Mouse (Mus musculus): ENCODE results near the gene Agtpbp1. TPM values are rescaled to one million over a fixed set of nuclear protein-coding genes. Genes with fewer than 3 reads are reported as not detected.
A peak's percentile ranks its signal among the peaks of the same experiment; 100 is the strongest.
"Not testable (repeated sequence)": the region's sequence is repeated elsewhere in the genome, so short reads cannot be mapped to it uniquely, and the experiment has no call there.

The Agtpbp1 gene
- total RNA-seq (2021), result 10 to 100 TPM; 44.0 to 57.1 TPM
- long read RNA-seq, experiment 1, full-length matches to known transcripts, result 5 of 12 reads
- long read RNA-seq, experiment 1, partial matches to known transcripts, result 1 of 12 reads
- long read RNA-seq, experiment 1, other reads (novel, unspliced or antisense), result 6 of 12 reads
- long read RNA-seq, experiment 2, full-length matches to known transcripts, result 13 of 30 reads
- long read RNA-seq, experiment 2, partial matches to known transcripts, result 8 of 30 reads
- long read RNA-seq, experiment 2, other reads (novel, unspliced or antisense), result 9 of 30 reads

DNA sequence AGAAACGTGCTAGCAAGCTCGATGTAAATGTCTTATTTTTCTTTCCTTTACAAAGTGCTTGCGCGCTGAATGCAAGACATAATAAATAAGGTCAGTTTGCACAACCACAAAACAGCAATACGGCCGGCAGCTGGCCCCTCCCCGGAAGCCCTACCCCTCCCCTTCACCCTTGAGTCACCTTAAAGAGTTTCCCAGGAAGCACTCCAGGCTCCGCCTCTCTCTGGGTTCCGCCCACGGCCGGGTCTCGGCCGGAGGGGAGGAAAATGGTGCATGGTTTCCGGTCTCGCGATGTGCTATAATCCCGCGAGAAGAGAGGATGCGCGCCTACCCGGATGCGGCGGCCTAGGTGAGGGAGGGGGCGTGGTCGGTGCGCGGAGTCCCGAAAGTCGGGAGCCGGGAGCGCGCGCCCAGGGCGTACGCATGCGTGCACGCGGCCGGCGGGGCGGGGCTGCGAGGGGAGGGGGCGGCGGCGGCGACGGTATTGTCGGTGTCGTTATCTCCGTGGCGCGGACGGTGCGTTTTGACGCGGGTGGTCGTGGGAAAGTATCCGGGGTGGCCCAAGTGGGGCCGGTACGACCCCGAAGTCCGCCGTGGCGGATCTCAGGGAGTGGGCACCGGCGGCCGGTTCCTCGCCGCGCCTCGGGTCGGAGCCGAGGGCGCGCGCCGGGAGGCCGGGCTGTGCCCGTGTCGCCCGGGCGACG is at the start of gene Agtpbp1, which contains the start of gene Naa35:
Gene Agtpbp1, minus strand, starts transcription at position 281 of the 701 bp plus-strand sequence.
Gene Naa35, plus strand, starts transcription at position 313 of the 701 bp plus-strand sequence.
- intact Hi-C loops (cut with DNase I), result loop anchor here (1.0 kb wide), 1 partner anchor 28 kb away; no protein-coding TSS in a partner anchor
- peak; percentile 98 to 100 for DNase-seq

DNA sequence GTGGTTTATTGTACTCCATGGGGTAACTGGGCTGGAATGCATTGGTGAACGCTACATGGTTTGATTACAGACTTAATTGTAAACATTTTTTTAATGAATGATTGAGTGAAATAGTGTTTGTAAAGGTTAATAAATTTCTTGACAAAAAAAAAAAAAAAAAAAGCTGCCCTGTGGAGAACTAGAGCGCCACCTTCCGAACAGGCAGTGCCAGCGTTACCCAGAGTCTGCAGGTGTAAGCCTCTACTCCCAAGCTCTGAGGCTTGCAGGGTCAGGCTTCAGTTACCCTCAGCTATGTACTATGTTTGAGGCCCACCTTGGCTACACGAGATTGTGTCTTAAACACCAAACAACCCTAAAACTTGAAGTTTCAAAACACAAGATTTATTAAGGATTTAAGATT is 49.6 kb upstream of the Agtpbp1 start:
- DNase-seq, result no peak
- intact Hi-C loops (cut with DNase I), result no loop called here

DNA sequence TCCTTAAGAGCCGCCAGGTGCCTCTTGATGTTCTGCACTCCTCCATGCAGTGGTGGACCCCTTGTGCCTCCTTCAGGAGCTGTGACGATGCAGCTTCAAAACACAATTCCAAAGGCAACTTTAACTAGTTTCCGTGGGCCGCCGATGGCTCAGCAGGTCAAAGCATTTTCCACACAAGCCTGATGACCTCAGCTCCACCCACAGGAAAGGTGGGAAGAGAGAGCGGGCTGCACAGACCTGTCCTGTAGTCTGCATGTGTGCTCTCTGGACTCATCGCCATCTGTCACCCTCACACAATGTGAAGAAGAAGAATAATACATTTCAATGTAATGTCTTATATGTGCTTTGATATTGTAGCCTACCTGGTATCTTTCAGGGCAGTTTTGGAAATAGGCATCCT is 41.7 kb upstream of the Agtpbp1 start:
- no peak for DNase-seq
- intact Hi-C loops (cut with DNase I), result no loop called here

DNA sequence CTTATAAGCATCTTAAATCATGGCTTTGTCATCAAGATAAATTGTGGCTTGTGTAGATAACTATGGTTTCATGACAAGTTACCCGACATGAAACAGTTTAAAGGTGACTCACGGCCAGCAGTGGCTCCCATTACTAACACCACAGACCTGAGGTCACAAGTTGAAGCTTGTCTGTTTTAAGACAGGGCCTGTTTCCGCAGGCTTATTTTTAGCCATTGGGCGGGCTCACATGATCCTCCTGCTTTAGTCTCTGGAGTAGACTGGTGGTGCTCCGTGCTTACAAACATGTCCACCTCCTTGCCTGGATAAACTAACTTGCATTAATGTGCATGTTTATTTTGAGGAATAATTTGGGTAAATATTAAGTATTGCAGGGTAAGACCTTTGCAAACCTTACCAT is 39.9 kb upstream of the Agtpbp1 start:
- DNase-seq, result no peak
- intact Hi-C loops (cut with DNase I), result no loop called here

DNA sequence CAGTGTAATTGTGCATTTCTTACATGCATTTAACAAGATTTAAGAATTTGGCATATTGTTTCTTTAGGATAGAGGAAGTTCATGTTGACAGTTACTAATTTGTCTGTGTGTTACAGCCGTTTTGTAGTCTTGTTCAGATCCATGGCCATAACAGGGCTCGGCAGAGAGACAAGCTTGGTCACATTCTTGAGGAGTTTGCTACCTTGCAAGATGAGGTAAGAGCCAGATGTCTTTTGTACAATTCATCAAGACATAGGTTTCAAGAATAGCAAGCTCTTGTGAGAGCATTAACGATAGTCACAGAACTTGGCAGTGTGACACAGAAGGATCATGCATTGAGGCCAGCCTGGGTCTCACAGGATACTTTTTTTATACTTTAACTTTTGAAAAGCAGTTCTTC is 39.4 kb upstream of the Agtpbp1 start:
- DNase-seq, result no peak
- intact Hi-C loops (cut with DNase I), result no loop called here

DNA sequence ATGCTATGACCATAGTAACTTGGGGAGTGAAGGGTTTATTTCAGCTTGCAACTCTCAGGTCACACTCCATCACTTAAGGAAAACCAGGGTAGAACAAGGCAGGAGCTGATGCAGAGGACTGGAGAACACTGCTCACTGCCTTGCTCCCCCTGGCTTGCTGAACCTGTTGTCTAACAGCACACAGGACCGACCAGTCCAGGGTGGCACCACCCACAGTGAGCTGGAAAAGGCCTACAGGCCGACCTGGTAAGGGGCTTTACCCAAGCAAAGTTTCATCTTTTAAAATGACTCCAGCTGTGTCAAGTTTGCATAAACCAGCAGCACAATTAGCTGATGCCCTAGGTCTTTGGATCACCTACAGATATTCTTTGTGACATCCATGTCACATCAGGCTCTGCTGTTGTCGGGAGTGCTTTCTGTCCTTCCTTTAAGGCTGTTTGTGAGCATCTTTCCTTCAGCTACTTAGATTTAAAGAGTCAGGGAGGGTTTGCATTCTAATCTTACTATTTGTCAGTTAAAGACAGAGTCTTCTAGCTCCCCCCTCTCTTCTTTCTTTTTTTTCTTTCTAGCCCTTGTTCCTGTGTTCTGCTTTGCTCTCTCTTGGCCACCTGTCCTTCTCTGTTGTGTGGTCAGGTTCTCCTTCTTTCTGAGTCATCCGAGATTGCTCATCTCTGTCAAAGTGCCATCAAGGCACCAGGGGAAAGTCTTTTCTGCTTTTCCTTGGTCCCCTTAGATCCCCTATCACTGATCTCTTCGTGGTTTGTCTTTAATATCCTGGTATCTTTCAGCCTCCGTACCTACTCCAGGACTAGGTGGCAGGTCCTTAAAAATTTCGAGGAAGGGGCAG is 36.8 kb upstream of the Agtpbp1 start:
- intact Hi-C loops (cut with DNase I), result no loop called here
- no peak for DNase-seq

DNA sequence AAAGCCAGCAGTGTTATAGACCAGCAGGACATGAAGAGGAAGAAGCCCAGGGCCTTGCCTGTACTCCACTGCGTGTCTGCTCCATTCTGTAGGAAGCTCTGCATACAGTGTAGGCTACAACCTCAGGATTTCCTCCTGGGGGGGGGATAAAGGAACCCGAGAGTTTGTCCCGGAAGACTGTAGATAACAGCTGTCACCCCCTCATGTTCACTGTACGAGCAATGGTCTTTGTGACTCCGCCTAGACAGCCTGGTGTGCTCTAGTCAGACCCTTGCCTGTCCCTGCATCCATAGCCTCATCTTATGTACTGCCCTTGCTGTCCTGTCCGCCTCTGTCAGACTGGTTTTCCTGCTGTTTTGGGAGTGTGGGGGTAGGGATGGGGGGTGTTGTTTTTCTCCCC is 33.4 kb upstream of the Agtpbp1 start:
- intact Hi-C loops (cut with DNase I), result no loop called here
- no peak for DNase-seq

DNA sequence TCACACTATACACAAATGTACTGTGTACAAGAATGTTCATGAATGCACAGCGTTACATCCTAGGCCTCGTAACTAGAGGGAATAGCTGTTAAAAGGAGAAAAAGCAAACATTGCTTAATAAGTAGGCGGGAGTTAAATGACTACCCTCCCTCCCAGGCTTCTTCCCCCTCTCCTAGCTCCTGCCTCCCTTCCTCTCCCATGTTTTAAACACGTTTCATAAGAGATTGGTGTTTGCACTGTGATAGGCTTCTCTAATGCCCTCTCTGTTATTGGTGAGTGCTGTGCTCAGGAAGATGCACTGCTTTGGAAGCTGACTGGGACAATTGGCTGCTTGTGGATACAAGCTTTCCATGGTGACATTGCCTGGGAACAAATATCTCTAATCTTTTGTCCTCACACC is 30.5 kb upstream of the Agtpbp1 start:
- intact Hi-C loops (cut with DNase I), result no loop called here
- DNase-seq, result no peak

DNA sequence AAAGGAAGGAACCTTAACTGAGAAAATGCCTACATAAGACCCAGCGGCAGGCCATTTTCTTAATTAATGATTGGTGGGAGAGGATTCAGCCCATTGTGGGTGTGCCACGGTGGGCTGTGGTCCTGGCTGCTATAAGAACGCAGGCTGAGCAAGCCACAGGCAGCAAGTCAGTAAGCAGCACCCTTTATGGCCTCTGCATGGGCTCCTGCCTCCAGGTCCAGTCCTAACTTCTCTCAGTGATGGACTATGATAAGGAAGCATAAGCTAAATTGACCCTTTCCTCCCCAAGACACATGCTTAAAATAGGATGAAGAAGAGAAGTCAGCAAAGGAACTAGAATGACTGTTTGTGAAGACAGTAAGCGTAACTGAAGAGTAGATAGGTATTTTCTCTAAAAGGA is 30.1 kb upstream of the Agtpbp1 start:
- intact Hi-C loops (cut with DNase I), result no loop called here
- no peak for DNase-seq

DNA sequence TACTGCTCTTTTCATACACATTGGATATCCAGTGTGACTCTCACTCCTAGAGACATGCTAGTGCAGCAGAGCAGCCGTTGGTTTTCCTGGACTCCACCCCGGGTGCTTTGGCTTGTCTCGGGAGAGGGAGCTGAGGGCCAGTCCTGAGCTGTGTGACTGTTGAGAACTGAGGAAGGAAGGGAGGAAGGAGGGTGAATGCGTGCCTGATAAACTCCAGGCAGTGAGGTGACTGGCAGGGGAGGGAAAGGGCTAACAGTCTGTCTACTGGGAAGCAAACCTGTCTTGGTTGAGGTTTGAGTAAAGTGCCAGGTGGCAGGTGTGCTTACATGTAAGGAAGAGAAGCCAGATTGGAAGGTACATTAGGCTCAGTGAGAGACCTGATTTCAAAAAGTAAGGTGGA is 28.8 kb upstream of the Agtpbp1 start:
- intact Hi-C loops (cut with DNase I), result no loop called here
- DNase-seq, result no peak

DNA sequence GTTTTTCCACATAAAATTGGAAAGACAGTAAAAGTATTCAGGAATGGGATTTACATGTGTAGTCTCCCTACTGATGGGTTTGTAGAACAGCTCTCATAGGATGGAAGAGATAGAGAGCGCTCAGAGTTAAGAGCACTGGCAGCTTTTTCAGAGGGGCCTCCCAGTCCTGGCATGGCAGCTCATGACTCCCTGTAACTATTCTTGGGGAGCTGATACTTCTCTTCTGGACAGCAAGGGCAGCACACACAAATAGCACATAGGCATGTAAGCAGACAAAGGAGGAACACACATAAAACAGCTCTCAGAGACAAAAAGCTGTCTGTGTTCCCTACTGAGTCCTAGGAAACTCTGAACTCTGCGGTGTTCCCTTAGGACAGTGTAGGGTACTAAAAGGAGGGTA is 25.4 kb upstream of the Agtpbp1 start:
- DNase-seq, result no peak
- intact Hi-C loops (cut with DNase I), result no loop called here

DNA sequence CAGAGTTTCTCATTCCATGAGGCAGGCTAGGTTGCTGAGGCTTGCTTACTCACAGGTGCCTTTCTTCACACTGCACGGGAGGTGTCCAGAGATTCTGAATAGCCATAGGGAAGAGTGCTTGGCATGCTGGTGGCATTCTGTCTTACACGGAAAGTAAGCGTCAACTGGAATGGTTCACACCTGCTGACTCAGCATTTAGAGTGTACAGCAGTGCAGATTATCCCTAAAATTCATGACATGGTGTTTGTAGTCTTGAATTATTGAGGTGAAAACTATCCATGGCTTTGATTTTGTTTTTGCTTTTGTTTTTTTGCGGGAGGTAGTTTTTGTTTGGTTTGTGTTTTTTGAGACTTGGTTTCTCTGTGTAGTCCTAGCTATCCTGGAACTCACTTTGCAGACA is 24.9 kb upstream of the Agtpbp1 start:
- DNase-seq, result no peak
- intact Hi-C loops (cut with DNase I), result no loop called here

DNA sequence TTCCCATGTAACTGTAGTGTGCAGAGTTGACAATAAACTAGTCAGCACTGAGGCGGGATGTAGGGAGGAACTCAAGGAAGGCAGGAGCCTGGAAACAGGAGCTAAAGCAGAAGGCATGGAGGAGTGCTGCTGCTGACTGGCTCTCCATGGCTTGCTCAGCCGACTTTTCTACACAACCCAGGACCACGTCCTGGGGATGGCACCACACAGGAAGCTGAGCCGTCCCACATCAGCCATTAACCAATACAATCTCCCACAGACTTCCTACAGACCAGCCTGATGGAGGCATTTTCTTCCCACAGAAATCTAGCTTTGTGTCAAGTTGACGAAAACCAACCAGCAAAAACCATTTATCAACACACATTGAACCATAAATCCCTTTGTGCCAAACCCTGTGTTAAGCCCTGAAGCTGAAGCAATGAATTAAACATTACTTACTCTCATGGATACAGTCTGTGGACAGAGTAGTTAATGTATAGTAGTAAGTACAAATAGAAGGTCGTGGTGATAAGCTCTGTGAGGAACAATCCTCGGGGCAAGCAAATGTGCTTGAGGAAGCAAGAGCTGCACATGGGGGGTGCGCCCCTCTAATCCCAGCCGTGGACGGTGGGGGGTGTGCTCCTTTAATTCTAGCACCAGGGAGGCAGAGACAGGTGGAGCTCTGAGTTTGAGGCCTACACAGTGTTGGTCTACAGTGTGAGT is 20.3 kb upstream of the Agtpbp1 start:
- intact Hi-C loops (cut with DNase I), result no loop called here
- DNase-seq, result no peak

DNA sequence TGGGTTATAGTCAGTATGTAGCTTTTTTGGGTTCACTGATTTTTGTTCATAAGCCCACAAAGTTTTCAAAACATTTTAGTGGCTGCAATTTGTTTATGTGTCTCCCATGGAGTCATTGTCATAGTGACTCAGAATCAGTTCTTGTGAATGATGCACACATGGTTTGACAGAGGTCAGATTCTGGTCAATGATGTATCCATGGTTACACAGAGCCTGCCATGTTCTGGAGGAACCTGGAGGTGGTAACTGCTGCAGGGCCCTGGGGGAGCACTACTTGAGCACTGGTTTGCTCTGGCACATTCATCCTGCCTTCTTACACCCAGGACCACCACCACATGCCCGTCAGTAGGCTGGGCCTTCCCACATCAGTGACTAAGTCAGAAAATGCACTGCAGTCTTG is 19.5 kb upstream of the Agtpbp1 start:
- intact Hi-C loops (cut with DNase I), result no loop called here
- DNase-seq, result no peak

DNA sequence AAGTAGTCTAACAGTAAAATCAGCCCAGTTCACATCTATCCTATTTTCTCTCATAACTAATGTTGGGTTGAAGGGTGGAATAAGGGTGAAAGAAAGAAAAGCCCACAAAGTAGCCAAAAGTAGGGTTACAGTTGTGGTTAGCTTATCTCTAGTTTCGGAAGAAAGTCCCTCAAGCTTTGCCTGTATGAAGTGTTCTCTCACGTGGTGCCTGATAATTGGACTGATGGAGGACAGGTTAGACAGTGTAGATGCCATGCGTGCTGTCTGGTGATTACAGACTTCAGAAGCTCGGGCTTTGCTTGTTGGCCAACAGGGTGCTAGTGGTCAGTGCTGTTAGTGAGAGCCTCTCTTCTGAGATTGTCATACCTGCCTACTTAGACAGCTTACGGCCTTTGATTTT is 18.1 kb upstream of the Agtpbp1 start:
- intact Hi-C loops (cut with DNase I), result no loop called here

DNA sequence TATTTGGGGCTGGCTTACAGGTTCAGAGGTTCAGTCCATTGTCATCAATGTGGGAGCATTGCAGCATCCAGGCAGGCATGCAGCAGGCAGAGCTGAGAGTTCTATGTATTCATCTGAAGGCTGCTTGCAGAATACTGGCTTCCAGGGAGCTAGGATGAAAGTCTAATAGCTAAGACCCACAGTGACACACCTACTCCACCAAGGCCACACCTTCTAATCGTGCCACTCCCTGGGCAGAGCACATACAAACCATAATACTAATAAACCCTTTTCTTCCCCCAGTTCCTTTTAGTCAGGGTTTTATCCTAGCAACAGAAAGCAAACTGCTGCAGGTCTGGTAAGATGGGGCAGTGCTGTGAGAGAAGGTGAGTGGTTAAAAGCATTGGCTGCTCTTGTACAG is 7.6 kb upstream of the Agtpbp1 start:
- intact Hi-C loops (cut with DNase I), result no loop called here
- DNase-seq, result no peak

More for the DNA sequence above, 18.1 kb upstream of the Agtpbp1 start:
- no peak for DNase-seq

DNA sequence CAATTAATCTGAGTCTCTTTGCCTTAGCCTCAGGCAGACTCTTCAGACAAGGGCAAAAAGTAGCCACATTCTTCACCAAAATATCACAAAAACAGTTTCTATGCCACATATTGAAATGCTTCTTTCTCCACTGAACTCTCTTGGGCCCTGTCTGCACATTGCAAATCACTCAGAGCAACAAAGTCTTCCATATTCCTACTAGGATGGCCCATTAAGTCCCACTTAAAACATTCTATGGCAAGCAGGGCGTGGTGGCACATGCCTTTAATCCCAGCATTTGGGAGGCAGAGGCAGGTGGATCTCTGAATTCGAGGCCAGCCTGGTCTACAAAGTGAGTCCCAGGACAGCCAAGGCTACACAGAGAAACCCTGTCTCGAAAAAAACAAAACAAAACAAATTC is 7.0 kb upstream of the Agtpbp1 start:
- DNase-seq; intact Hi-C loops (cut with DNase I): not testable (repeated sequence)

DNA sequence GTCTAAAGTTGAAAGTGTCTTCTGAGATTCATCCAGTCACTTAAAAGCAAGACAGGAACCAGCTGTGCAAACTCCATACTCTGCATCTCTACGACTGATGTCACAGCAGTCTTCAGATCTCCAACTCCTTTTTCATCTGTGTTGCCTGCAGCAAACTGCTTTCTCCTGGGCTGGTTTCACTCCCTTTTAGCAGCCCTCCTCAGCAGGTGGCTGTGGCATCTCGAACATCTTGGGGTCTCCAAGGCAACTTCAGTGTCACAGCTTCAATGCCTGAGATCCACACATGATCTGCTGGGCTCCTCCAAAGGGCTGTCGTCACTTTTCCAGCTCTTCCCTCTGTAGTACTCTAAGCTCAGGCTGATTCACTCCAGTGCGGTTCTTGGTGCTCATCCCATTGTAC is 5.7 kb upstream of the Agtpbp1 start:
- intact Hi-C loops (cut with DNase I), result no loop called here
- DNase-seq, result no peak

DNA sequence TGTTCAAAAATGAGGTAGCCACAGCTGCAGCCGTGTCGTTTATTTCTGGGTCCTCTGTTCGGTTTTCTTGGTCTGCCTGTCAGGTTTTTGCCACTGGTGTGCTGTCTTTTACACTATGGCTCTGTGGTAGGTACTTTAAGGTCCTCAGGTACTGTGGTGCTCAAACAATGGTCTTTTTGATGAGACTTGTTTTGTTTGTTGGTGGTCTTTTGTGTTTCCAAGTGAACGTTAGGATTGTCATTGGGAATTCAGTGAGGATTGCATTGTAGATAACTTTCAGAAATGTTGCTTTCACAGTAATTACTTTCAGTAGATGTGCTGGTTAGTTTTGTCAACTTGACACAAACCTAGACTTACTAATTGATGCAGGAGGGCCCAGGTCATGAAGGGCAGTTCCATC is 4.6 kb upstream of the Agtpbp1 start:
- intact Hi-C loops (cut with DNase I), result no loop called here

DNA sequence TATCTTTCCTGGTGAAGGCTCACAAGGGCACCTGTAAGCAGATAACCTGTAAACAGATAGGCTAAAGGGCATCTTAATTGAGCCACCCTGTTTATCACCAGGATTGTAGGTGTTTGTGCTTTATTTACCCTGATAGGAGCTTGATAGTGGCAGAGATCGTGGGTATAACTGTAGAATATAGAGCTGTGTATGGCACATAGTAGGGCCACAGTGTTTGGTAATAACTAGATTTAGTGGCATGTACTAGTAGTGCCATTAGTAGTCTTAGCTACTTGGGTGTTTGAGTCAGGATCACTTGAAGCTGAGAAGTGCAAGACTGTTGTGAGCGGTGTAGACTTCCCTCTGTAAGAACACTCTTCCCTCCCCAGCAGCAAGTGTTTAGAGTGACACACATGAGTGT is 2.2 kb upstream of the Agtpbp1 start:
- DNase-seq, result no peak
- intact Hi-C loops (cut with DNase I), result no loop called here

More for the DNA sequence above, 4.6 kb upstream of the Agtpbp1 start:
- no peak for DNase-seq

DNA sequence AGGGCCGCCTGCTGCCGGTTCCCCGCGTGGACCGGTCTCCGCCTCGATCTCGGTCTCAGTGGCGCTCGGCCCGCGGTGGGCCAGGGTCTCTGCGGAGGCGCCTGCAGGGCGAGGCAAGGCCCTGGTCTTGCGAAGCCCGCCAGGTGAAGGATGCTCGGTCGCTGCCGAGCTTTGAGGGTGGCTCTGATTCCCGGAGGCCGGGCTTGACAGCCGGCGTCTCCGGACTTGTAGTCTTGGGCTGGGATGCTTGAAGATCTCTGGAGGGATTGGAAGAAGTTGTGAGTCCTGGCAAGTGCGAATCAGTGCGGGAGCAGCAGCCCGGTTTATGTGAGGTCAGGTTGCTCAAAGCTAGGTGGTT is 600 bp upstream of the Agtpbp1 start:
- DNase-seq, result peak in 1 of 2 experiments; percentile 9
- intact Hi-C loops (cut with DNase I), result loop anchor here (1.0 kb wide), 1 partner anchor 28 kb away; no protein-coding TSS in a partner anchor

Data from gastrocnemius, postnatal 36 days (tissue).